Comparison of ENCODE assay signal across 8 mouse cellular contexts in the genomic region with DNA sequence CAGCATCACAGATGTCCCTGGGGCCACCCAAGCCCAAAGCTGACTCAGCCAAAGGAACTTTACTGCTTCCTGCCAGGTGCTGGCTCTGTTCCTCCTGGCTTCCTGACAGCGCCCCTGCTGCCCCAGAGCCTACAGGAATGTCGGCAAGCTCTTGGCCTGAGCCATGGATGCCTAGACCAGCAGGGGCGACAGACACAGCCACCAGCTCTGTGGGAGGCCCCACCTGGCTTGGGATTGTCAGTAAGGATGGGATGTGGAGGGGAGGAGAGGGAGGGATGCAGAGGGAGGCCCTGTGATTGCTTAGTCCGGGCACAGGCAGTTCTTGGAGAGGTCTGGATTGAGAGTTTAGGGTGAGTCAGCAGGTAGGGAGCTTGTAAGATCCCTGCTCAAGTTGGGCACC. TPM values are rescaled to one million over a fixed set of nuclear protein-coding genes. Genes with fewer than 3 reads are reported as not detected.
DNase-seq lines count a peak whose midpoint lies in the region; ATAC-seq and TF ChIP-seq lines count a peak whose summit lies in the region.

No protein-coding gene starts in this region.

- 4% methylated on average over 4 of the region's 4 CpGs for WGBS in heart, postnatal 0 days
- WGBS in midbrain, postnatal 0 days = 5% methylated on average over 4 of the region's 4 CpGs
- 12% methylated on average over 4 of the region's 4 CpGs for WGBS in thymus, adult 2 months

- no peak overlapping the region for H3ac ChIP-seq in C2C12 (ENCODE audit: control insufficient read depth, insufficient read length, low read depth)

- TF ChIP-seq POLR2A in thymus, adult 2 months (IDR thresholded peaks at IDR 0.05; ENCODE audit: control insufficient read depth, extremely low read depth, insufficient read depth, low read length, poor library complexity) = no peak

- DNase-seq in gastrocnemius, postnatal 14 days = peak; percentile 45
- DNase-seq in gastrocnemius, postnatal 25 days = no peak
- peak; percentile 90 to 92 for DNase-seq in cerebellum, adult 18-20 months
- DNase-seq in heart, postnatal 0 days (ENCODE audit: low spot score) = no peak
- DNase-seq in midbrain, postnatal 0 days (ENCODE audit: low spot score) = peak; percentile 61
- DNase-seq in B cell, adult 2 months = no peak
- no peak for DNase-seq in thymus, adult 2 months

- no peak for TF ChIP-seq EP300 in heart, postnatal 0 days (IDR thresholded peaks at IDR 0.05; ENCODE audit: low read depth)

- no peak overlapping the region for H3K4me2 ChIP-seq in heart, postnatal 0 days (ENCODE audit: low read depth, low read length)
- no peak overlapping the region for H3K4me2 ChIP-seq in midbrain, postnatal 0 days (ENCODE audit: low read depth, low read length, poor library complexity, severe bottlenecking)

- H3K36me3 ChIP-seq in C2C12 (ENCODE audit: control insufficient read depth, insufficient read depth) = no peaks in the 10 kb centered on the region
- no peaks in the 10 kb centered on the region for H3K36me3 ChIP-seq in heart, postnatal 0 days (replicated peaks; ENCODE audit: control insufficient read depth, insufficient read depth, low read length)
- no peaks in the 10 kb centered on the region for H3K36me3 ChIP-seq in midbrain, postnatal 0 days (ENCODE audit: insufficient read depth, low read length)
- H3K36me3 ChIP-seq in thymus, adult 2 months (ENCODE audit: control insufficient read depth, insufficient read depth, low read length) = no peaks in the 10 kb centered on the region

- H3K4me3 ChIP-seq in C2C12 (ENCODE audit: insufficient read depth, poor library complexity, severe bottlenecking) = no peak overlapping the region
- H3K4me3 ChIP-seq in heart, postnatal 0 days (ENCODE audit: low read depth, low read length) = no peak overlapping the region
- H3K4me3 ChIP-seq in midbrain, postnatal 0 days (ENCODE audit: low read depth, low read length) = no peak overlapping the region
- no peak overlapping the region for H3K4me3 ChIP-seq in thymus, adult 2 months (ENCODE audit: control insufficient read depth, insufficient read depth, low read length)

- TF ChIP-seq CTCF in C2C12 (IDR thresholded peaks at IDR 0.05; ENCODE audit: control insufficient read depth, insufficient read depth, insufficient read length) = no peak
- no peak for TF ChIP-seq CTCF in heart, postnatal 0 days (IDR thresholded peaks at IDR 0.05; ENCODE audit: low read depth)
- peak; percentile 35 for TF ChIP-seq CTCF in midbrain, postnatal 0 days (IDR thresholded peaks at IDR 0.05)
- TF ChIP-seq CTCF in thymus, adult 2 months (IDR thresholded peaks at IDR 0.05; ENCODE audit: borderline replicate concordance, control insufficient read depth, extremely low read depth, insufficient read depth, low read length, poor library complexity) = no peak

- ATAC-seq in heart, postnatal 0 days (ENCODE audit: insufficient read depth, low read depth) = peak; percentile 58
- ATAC-seq in midbrain, postnatal 0 days (ENCODE audit: low FRiP score) = no peak

- H3K9me3 ChIP-seq in heart, postnatal 0 days (replicated peaks; ENCODE audit: control insufficient read depth, low read length) = no peaks in the 10 kb centered on the region
- no peaks in the 10 kb centered on the region for H3K9me3 ChIP-seq in midbrain, postnatal 0 days (ENCODE audit: low read length)

- intact Hi-C loops in gastrocnemius, postnatal 14 days (cut with DNase I; ENCODE audit: low total_unique reads) = no loop called here

- no peak overlapping the region for H3K27ac ChIP-seq in heart, postnatal 0 days (ENCODE audit: low read depth)
- no peak overlapping the region for H3K27ac ChIP-seq in midbrain, postnatal 0 days (ENCODE audit: low read depth, low read length)
- H3K27ac ChIP-seq in thymus, adult 2 months (ENCODE audit: control insufficient read depth, insufficient read depth, low read length) = no peak overlapping the region

- no peaks in the 10 kb centered on the region for H3K27me3 ChIP-seq in C2C12 (ENCODE audit: control insufficient read depth, insufficient read depth, insufficient read length)
- no peaks in the 10 kb centered on the region for H3K27me3 ChIP-seq in heart, postnatal 0 days (ENCODE audit: control insufficient read depth, insufficient read depth, low read length)
- H3K27me3 ChIP-seq in midbrain, postnatal 0 days (ENCODE audit: insufficient read depth, low read length) = no peaks in the 10 kb centered on the region
- H3K27me3 ChIP-seq in thymus, adult 2 months (ENCODE audit: control insufficient read depth, insufficient read depth, low read length) = no peaks in the 10 kb centered on the region

- no peaks in the 10 kb centered on the region for H3K79me3 ChIP-seq in C2C12 (ENCODE audit: low read depth)

- H3K79me2 ChIP-seq in C2C12 (ENCODE audit: control insufficient read depth, insufficient read depth) = no peaks in the 10 kb centered on the region

- peaks cover 5% of the 10 kb centered on the region; the same call in 1 of the 2 replicates for H3K4me1 ChIP-seq in heart, postnatal 0 days (ENCODE audit: control insufficient read depth, insufficient read depth)
- no peaks in the 10 kb centered on the region for H3K4me1 ChIP-seq in midbrain, postnatal 0 days (ENCODE audit: insufficient read depth, low read length)
- peaks cover 8% of the 10 kb centered on the region for H3K4me1 ChIP-seq in thymus, adult 2 months (replicated peaks; ENCODE audit: control insufficient read depth, insufficient read depth, low read length)

- no peak overlapping the region for H3K9ac ChIP-seq in heart, postnatal 0 days (replicated peaks; ENCODE audit: low read depth, low read length)
- peak overlapping the region; percentile 33; the same call in 1 of the 2 replicates for H3K9ac ChIP-seq in midbrain, postnatal 0 days (replicated peaks; ENCODE audit: low read length, poor library complexity, severe bottlenecking)

TF ChIP-seq in C2C12, 6 proteins besides CTCF, POLR2A, EP300 and RAD21:
- no peak for TF ChIP-seq MAX (IDR thresholded peaks at IDR 0.05)
- TF ChIP-seq MYOD1 (IDR thresholded peaks at IDR 0.05; ENCODE audit: control insufficient read depth, insufficient read length, low read depth) = peak; percentile 37
TF ChIP-seq in C2C12: peak in this region for 1.

RNA-seq across cellular contexts. Expression of gene Ccdc124, which starts 6.4 kb away (rescaled TPM):
- 10 to 100 TPM; 50.3 to 50.9 TPM for total RNA-seq in gastrocnemius, postnatal 14 days (2021)
- total RNA-seq in gastrocnemius, postnatal 25 days (2021) = 10 to 100 TPM; 58.3 to 58.8 TPM
- polyA plus RNA-seq in C2C12 (2012; fragmentation: generic; extraction: Trizol) = 142 TPM
- total RNA-seq in heart, postnatal 0 days (2014; rRNA removed; ENCODE audit: low replicate concordance) = 12.6 and 32.0 TPM in 2 replicates
- polyA plus RNA-seq in heart, postnatal 0 days (2015; fragmentation: Nextera tagmentation; extraction: Ambion mirVana) = 77.9 and 79.5 TPM in 2 replicates
- total RNA-seq in midbrain, postnatal 0 days (2014; rRNA removed) = 44.3 and 48.6 TPM in 2 replicates
- 159 and 163 TPM in 2 replicates for polyA plus RNA-seq in midbrain, postnatal 0 days (2015; fragmentation: Nextera tagmentation; extraction: Ambion mirVana)
- polyA plus RNA-seq in thymus, adult 2 months (2012; rRNA removed) = 51.8 and 53.4 TPM in 2 replicates

RNA-seq across cellular contexts. Expression of gene Slc5a5, which starts 12.4 kb away (rescaled TPM):
- total RNA-seq in gastrocnemius, postnatal 14 days (2021) = under 1 TPM in 1 of 2 experiments, not detected in 1; 0.08 TPM
- not detected for total RNA-seq in gastrocnemius, postnatal 25 days (2021)
- 0.13 TPM for polyA plus RNA-seq in C2C12 (2012; fragmentation: generic; extraction: Trizol)
- not detected in 2 replicates for total RNA-seq in heart, postnatal 0 days (2014; rRNA removed; ENCODE audit: low replicate concordance)
- 0.05 and 0.10 TPM in 2 replicates for polyA plus RNA-seq in heart, postnatal 0 days (2015; fragmentation: Nextera tagmentation; extraction: Ambion mirVana)
- total RNA-seq in midbrain, postnatal 0 days (2014; rRNA removed) = 1.2 and 2.1 TPM in 2 replicates
- polyA plus RNA-seq in midbrain, postnatal 0 days (2015; fragmentation: Nextera tagmentation; extraction: Ambion mirVana) = 3.7 and 4.1 TPM in 2 replicates
- polyA plus RNA-seq in thymus, adult 2 months (2012; rRNA removed) = 0.80 and 1.4 TPM in 2 replicates

RNA-seq across cellular contexts. Expression of gene Kcnn1, which starts 17.1 kb away (rescaled TPM):
- total RNA-seq in gastrocnemius, postnatal 14 days (2021) = 1 to 10 TPM; 5.4 to 6.6 TPM
- total RNA-seq in gastrocnemius, postnatal 25 days (2021) = 10 to 100 TPM; 11.8 to 14.4 TPM
- 3.2 TPM for polyA plus RNA-seq in C2C12 (2012; fragmentation: generic; extraction: Trizol)
- total RNA-seq in heart, postnatal 0 days (2014; rRNA removed; ENCODE audit: low replicate concordance) = 7.5 and 25.2 TPM in 2 replicates
- polyA plus RNA-seq in heart, postnatal 0 days (2015; fragmentation: Nextera tagmentation; extraction: Ambion mirVana) = 3.4 TPM in 2 replicates
- 32.5 and 32.8 TPM in 2 replicates for total RNA-seq in midbrain, postnatal 0 days (2014; rRNA removed)
- 10.0 and 10.3 TPM in 2 replicates for polyA plus RNA-seq in midbrain, postnatal 0 days (2015; fragmentation: Nextera tagmentation; extraction: Ambion mirVana)
- polyA plus RNA-seq in thymus, adult 2 months (2012; rRNA removed) = 4.2 and 6.4 TPM in 2 replicates

RNA-seq across cellular contexts. Expression of gene Rpl18a, which starts 17.1 kb away (rescaled TPM):
- 1,000 to 10,000 TPM; 1,213 to 1,382 TPM for total RNA-seq in gastrocnemius, postnatal 14 days (2021)
- total RNA-seq in gastrocnemius, postnatal 25 days (2021) = 100 to 1,000 TPM; 829 to 878 TPM
- 4,918 TPM for polyA plus RNA-seq in C2C12 (2012; fragmentation: generic; extraction: Trizol)
- total RNA-seq in heart, postnatal 0 days (2014; rRNA removed; ENCODE audit: low replicate concordance) = 2,186 and 2,206 TPM in 2 replicates
- 2,523 and 2,655 TPM in 2 replicates for polyA plus RNA-seq in heart, postnatal 0 days (2015; fragmentation: Nextera tagmentation; extraction: Ambion mirVana)
- total RNA-seq in midbrain, postnatal 0 days (2014; rRNA removed) = 1,447 and 1,819 TPM in 2 replicates
- polyA plus RNA-seq in midbrain, postnatal 0 days (2015; fragmentation: Nextera tagmentation; extraction: Ambion mirVana) = 2,274 and 2,285 TPM in 2 replicates
- polyA plus RNA-seq in thymus, adult 2 months (2012; rRNA removed) = 7,420 and 8,337 TPM in 2 replicates

RNA-seq across cellular contexts. Expression of gene Map1s, which starts 25.6 kb away (rescaled TPM):
- 10 to 100 TPM; 13.8 to 15.5 TPM for total RNA-seq in gastrocnemius, postnatal 14 days (2021)
- 10 to 100 TPM; 11.6 to 11.7 TPM for total RNA-seq in gastrocnemius, postnatal 25 days (2021)
- polyA plus RNA-seq in C2C12 (2012; fragmentation: generic; extraction: Trizol) = 59.7 TPM
- 32.6 and 35.6 TPM in 2 replicates for total RNA-seq in heart, postnatal 0 days (2014; rRNA removed; ENCODE audit: low replicate concordance)
- polyA plus RNA-seq in heart, postnatal 0 days (2015; fragmentation: Nextera tagmentation; extraction: Ambion mirVana) = 21.4 and 24.9 TPM in 2 replicates
- total RNA-seq in midbrain, postnatal 0 days (2014; rRNA removed) = 87.7 and 93.7 TPM in 2 replicates
- 59.1 and 59.8 TPM in 2 replicates for polyA plus RNA-seq in midbrain, postnatal 0 days (2015; fragmentation: Nextera tagmentation; extraction: Ambion mirVana)
- 145 and 151 TPM in 2 replicates for polyA plus RNA-seq in thymus, adult 2 months (2012; rRNA removed)

Comparison
In these comparisons a context has a peak if more than half of its experiments do, and no peak if none do; other contexts are left out.
1. DNase-seq: peak in gastrocnemius, postnatal 14 days (single experiment), cerebellum, adult 18-20 months (2 of 2) and midbrain, postnatal 0 days (single experiment); none in gastrocnemius, postnatal 25 days (single experiment), heart, postnatal 0 days (single experiment), B cell, adult 2 months (0 of 2) and thymus, adult 2 months (single experiment).